Mouse (Mus musculus): Measurements from ENCODE around the gene Flywch1. TPM values are rescaled to one million over a fixed set of nuclear protein-coding genes. Genes with fewer than 3 reads are reported as not detected.

The Flywch1 gene
- total and polyA plus RNA-seq, 2 experiments from 2014 or later: 183 to 230 TPM

- Histone ChIP-seq H3K36me3 (ENCODE audit: insufficient read depth, low read length) (no peaks in the 10 kb centered on the region), H3K9ac (replicated peaks; ENCODE audit: low read length) (peak within 1 kb of the TSS; percentile 75), H3K4me3 (ENCODE audit: low read length) (peak within 1 kb of the TSS; percentile 46), H3K27ac (peak within 1 kb of the TSS; percentile 91), H3K4me1 (ENCODE audit: insufficient read depth, low read length) (peaks cover 17% of the 10 kb centered on the region), H3K27me3 (ENCODE audit: insufficient read depth, low read length) (no peaks in the 10 kb centered on the region), H3K4me2 (ENCODE audit: low read depth, low read length) (peak within 1 kb of the TSS; percentile 86), H3K9me3 (ENCODE audit: low read length) (no peaks in the 10 kb centered on the region)
- peak; percentile 16; the same call in 1 of the 2 replicates for ATAC-seq
- DNase-seq (ENCODE audit: low spot score): peak; percentile 68
- WGBS: 2% methylated on average over 29 of the region's 29 CpGs
- no peak; the same call in 1 of the 2 replicates for TF ChIP-seq CTCF (IDR thresholded peaks at IDR 0.05; ENCODE audit: low read depth)
Observed at GRCm38 (mm10) chr17:23790269-23791078, 19.1 kb upstream of the Flywch1 start, which contains the start of gene Srrm2. Gene Srrm2 (plus strand): TSS chr17:23790532.

GRCm38 (mm10) chr17:23789749-23790268 lies 18.4 kb upstream of the Flywch1 start:
- WGBS: 19% methylated on average over 8 of the region's 8 CpGs
- no peak for ATAC-seq
- H3K9ac ChIP-seq (replicated peaks; ENCODE audit: low read length): peak overlapping the region; percentile 75

GRCm38 (mm10) chr17:23788973-23789372 lies 17.6 kb upstream of the Flywch1 start:
- no peaks in the 10 kb centered on the region for H3K36me3 ChIP-seq (ENCODE audit: insufficient read depth, low read length)
- H3K9me3 ChIP-seq (ENCODE audit: low read length): no peaks in the 10 kb centered on the region
- no peak for DNase-seq (ENCODE audit: low spot score)
- TF ChIP-seq CTCF (IDR thresholded peaks at IDR 0.05; ENCODE audit: low read depth): no peak
- H3K4me1 ChIP-seq (ENCODE audit: insufficient read depth, low read length): peaks cover 17% of the 10 kb centered on the region
- H3K27ac ChIP-seq: no peak overlapping the region
- H3K4me3 ChIP-seq (ENCODE audit: low read length): no peak overlapping the region
- WGBS: 91% methylated on average over 4 of the region's 4 CpGs
- no peaks in the 10 kb centered on the region for H3K27me3 ChIP-seq (ENCODE audit: insufficient read depth, low read length)
- H3K9ac ChIP-seq (replicated peaks; ENCODE audit: low read length): no peak overlapping the region
- H3K4me2 ChIP-seq (ENCODE audit: low read depth, low read length): no peak overlapping the region
- no peak for ATAC-seq

More at GRCm38 (mm10) chr17:23789749-23790268, 18.4 kb upstream of the Flywch1 start:
- no peaks in the 10 kb centered on the region for H3K27me3 ChIP-seq (ENCODE audit: insufficient read depth, low read length)
- DNase-seq (ENCODE audit: low spot score): peak; percentile 18
- no peaks in the 10 kb centered on the region for H3K9me3 ChIP-seq (ENCODE audit: low read length)
- H3K4me3 ChIP-seq (ENCODE audit: low read length): peak overlapping the region; percentile 46
- TF ChIP-seq CTCF (IDR thresholded peaks at IDR 0.05; ENCODE audit: low read depth): no peak
- H3K27ac ChIP-seq: peak overlapping the region; percentile 91
- H3K36me3 ChIP-seq (ENCODE audit: insufficient read depth, low read length): no peaks in the 10 kb centered on the region
- peaks cover 17% of the 10 kb centered on the region for H3K4me1 ChIP-seq (ENCODE audit: insufficient read depth, low read length)
- H3K4me2 ChIP-seq (ENCODE audit: low read depth, low read length): peak overlapping the region; percentile 86

GRCm38 (mm10) chr17:23786510-23786931 lies 15.1 kb upstream of the Flywch1 start:
- H3K9ac ChIP-seq (replicated peaks; ENCODE audit: low read length): peak overlapping the region; percentile 66
- H3K9me3 ChIP-seq (ENCODE audit: low read length): no peaks in the 10 kb centered on the region
- DNase-seq (ENCODE audit: low spot score): peak; percentile 80
- 11% methylated on average over 13 of the region's 13 CpGs for WGBS
- H3K4me2 ChIP-seq (ENCODE audit: low read depth, low read length): peak overlapping the region; percentile 60
- ATAC-seq: peak; percentile 72
- no peak for TF ChIP-seq CTCF (IDR thresholded peaks at IDR 0.05; ENCODE audit: low read depth)
- H3K4me1 ChIP-seq (ENCODE audit: insufficient read depth, low read length): peaks cover 17% of the 10 kb centered on the region
- H3K36me3 ChIP-seq (ENCODE audit: insufficient read depth, low read length): no peaks in the 10 kb centered on the region
- H3K4me3 ChIP-seq (ENCODE audit: low read length): peak overlapping the region; percentile 42
- peak overlapping the region; percentile 91 for H3K27ac ChIP-seq
- H3K27me3 ChIP-seq (ENCODE audit: insufficient read depth, low read length): no peaks in the 10 kb centered on the region

- Histone ChIP-seq H3K4me1 (ENCODE audit: insufficient read depth, low read length) (peaks cover 13% of the 10 kb centered on the region), H3K27me3 (ENCODE audit: insufficient read depth, low read length) (no peaks in the 10 kb centered on the region), H3K4me2 (ENCODE audit: low read depth, low read length) (peak within 1 kb of the TSS; percentile 60), H3K36me3 (ENCODE audit: insufficient read depth, low read length) (no peaks in the 10 kb centered on the region), H3K4me3 (ENCODE audit: low read length) (peak within 1 kb of the TSS; percentile 42), H3K27ac (peak within 1 kb of the TSS; percentile 91), H3K9ac (replicated peaks; ENCODE audit: low read length) (peak within 1 kb of the TSS; percentile 66), H3K9me3 (ENCODE audit: low read length) (no peaks in the 10 kb centered on the region)
- DNase-seq (ENCODE audit: low spot score): peak; percentile 96
- WGBS: 2% methylated on average over 43 of the region's 43 CpGs
- peak; percentile 40 for TF ChIP-seq CTCF (IDR thresholded peaks at IDR 0.05; ENCODE audit: low read depth)
- peak; percentile 93 for ATAC-seq
Observed at GRCm38 (mm10) chr17:23785561-23786471, 14.4 kb upstream of the Flywch1 start, which contains the start of gene Flywch2. Gene Flywch2 (minus strand): TSS chr17:23786081.

- Histone ChIP-seq H3K4me1 (ENCODE audit: insufficient read depth, low read length) (no peaks in the 10 kb centered on the region), H3K4me3 (ENCODE audit: low read length) (no peak overlapping the region), H3K9me3 (ENCODE audit: low read length) (no peaks in the 10 kb centered on the region), H3K9ac (replicated peaks; ENCODE audit: low read length) (no peak overlapping the region), H3K27ac (no peak overlapping the region), H3K4me2 (ENCODE audit: low read depth, low read length) (no peak overlapping the region), H3K27me3 (ENCODE audit: insufficient read depth, low read length) (no peaks in the 10 kb centered on the region), H3K36me3 (ENCODE audit: insufficient read depth, low read length) (no peaks in the 10 kb centered on the region)
- no peak for DNase-seq (ENCODE audit: low spot score)
- no peak for TF ChIP-seq CTCF (IDR thresholded peaks at IDR 0.05; ENCODE audit: low read depth)
- ATAC-seq: no peak
Observed at GRCm38 (mm10) chr17:23783352-23783751, 11.9 kb upstream of the Flywch1 start.
